Mouse (Mus musculus) layer of hippocampus, adult 2 months (tissue): ENCODE results near the gene Gabpa. TPM values are rescaled to one million over a fixed set of nuclear protein-coding genes. Genes with fewer than 3 reads are reported as not detected.

Source experiments
- DNase-seq, 2 experiments: peaks; one replicate each; pipeline ENCODE4 v3.0.0; 2022; ENCODE audit warnings: low spot score in 2 of 2
- H3K27ac ChIP-seq: fragments of 200-600 bp; 2 replicates; pipeline ENCODE4 v1.8.1; 2022
- H3K4me3 ChIP-seq: fragments of 200-600 bp; 2 replicates; pipeline ENCODE4 v1.8.1; 2022; ENCODE audit warnings: mild to moderate bottlenecking
- CTCF ChIP-seq: fragments of 200-600 bp; conservative IDR thresholded peaks from 2 replicates; pipeline ENCODE4 v1.8.1; 2022; ENCODE audit warnings: antibody characterized with exemption, mild to moderate bottlenecking, moderate library complexity
- total RNA-seq, 2 experiments: library from RNA; stranded (reverse); gene quantifications; 2 replicates each; pipeline ENCODE4 v1.2.3; 2021

Gabpa gene
- total RNA-seq, 2 experiments from 2014 or later: 26.1 to 33.3 TPM

DNA sequence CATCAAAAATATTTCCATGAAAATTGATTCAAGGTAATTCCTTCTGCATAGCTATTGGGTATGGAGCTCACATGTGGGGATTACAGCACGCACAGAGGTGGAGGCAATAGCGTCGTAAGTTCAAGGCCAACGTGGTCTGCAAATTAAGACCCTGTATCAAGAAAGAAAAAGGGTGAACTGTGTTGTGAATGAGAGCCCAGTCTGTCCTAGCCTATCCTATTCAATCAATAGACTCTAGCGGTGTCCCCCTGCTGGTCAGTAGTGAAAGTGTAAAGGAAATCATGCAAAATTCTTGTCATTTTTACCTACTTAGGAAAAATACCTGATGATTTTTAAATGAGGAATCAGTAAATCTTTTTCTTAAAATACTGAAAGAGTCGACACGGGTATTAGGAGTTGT is 17.3 kb upstream of the Gabpa start:
- DNase-seq: peak; percentile 34 to 35
- no peak overlapping the region for H3K4me3 ChIP-seq
- TF ChIP-seq CTCF: peak; percentile 92
- no peak overlapping the region for H3K27ac ChIP-seq

- peak; percentile 11; the same call in 1 of the 2 replicates for TF ChIP-seq CTCF
- peak overlapping the region; percentile 52; the same call in 1 of the 2 replicates for H3K27ac ChIP-seq
- DNase-seq: no peak
- H3K4me3 ChIP-seq: no peak overlapping the region
These were observed 9.7 kb upstream of the Gabpa start for GRCm38 (mm10) chr16:84825009-84825408.

- Histone ChIP-seq H3K4me3 (no peak overlapping the region), H3K27ac (no peak overlapping the region)
- DNase-seq: no peak
- no peak for TF ChIP-seq CTCF
These were observed 3.0 kb upstream of the Gabpa start for GRCm38 (mm10) chr16:84831696-84832095.

DNA sequence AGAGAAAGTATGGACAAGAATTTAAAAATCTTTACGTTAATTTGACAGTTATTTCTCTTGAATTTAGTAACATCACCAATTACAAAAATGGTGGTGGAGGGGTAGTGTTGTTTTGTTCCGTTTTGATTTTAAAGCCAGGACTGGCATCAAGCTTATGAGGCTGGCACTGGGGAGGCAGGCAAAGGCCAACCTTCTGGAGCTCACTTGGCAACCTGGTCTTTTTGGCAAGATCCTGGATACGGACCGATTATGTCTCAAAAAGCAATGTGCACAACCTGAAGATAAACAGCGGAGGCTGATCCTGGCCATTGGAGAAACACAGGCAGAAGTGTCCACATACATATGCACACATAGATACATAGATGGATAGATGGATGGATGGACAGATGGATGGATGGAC is 2.0 kb upstream of the Gabpa start:
- no peak for TF ChIP-seq CTCF
- peak overlapping the region; percentile 77 for H3K4me3 ChIP-seq
- DNase-seq: peak in 1 of 2 experiments; percentile 13
- H3K27ac ChIP-seq: no peak overlapping the region; the same call in 1 of the 2 replicates

- no peak for TF ChIP-seq CTCF
- no peak for DNase-seq
- Histone ChIP-seq H3K4me3 (peak overlapping the region; percentile 77), H3K27ac (peak overlapping the region; percentile 100)
These were observed 381 bp upstream of the Gabpa start for GRCm38 (mm10) chr16:84834344-84834743.

DNA sequence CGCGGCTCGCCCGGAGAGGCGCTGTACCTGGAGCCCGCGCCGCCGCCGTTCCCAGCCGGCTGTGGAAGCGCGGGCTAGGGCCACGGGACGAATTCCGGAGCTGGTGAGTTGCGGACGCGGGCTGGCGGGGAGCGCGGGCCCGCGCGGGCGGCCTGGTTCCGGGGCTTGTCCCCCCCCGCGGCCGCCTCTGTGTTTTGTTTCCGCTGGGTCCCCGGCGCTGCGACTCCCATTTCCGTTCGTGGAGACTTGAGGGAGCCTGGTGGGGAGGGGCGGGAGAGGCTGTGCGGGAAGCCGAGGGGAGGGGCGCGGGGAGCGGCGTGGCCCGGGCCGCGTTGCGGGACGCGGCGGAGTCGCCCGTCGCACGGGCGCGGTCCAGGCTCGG is 707 bp downstream of the Gabpa start, which contains the start of gene Atp5j:
Gene Atp5j (minus strand): TSS at position 185 of the 382 bp plus-strand sequence.
- DNase-seq: peak; percentile 81 to 85
- peak within 1 kb of the TSS; percentile 77 for H3K4me3 ChIP-seq
- H3K27ac ChIP-seq: peak within 1 kb of the TSS; percentile 100
- no peak for TF ChIP-seq CTCF

DNA sequence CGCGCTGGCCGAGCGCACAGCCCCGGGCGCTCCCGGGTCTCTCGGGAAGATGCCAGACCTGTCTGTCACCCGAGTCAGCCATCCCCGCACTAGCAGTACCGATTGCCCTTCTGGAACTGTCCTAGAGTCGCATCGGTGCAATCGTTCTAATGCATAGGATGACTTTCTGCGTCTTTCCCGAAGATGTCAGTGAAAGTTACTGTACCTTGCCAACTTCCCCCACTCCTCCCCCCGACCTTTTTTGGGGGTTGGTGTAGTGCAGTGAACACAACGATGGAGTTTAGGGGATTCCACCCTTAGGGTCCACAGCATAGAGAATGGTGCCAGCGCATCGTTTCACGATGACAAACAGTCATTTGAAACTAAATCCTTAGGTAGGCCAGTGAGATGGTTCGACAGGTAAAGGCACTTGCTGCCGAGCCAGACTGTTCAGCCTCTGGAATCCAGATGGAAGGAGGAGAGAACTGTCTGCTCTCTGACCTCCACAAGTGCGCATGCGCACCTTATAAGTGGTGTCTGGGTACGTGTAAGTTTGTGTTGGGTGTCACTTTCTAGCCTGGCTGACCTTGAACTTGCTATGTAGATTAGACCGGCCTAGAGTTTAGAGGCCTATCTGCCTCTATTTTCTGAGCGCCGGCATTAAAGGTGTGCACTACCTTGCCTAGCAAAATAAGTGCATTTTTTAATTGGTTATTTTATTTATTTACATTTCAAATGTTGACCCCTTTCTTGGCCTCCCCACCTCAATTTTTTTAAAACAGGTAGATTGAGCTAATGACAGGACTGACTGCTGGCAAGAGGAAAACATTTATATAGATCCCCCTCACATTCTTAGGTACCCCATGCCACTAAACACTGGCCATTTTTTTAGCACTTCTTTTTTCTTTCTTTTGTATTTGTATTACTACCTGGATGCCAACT is 1.4 kb downstream of the Gabpa start:
- Histone ChIP-seq H3K27ac (peak overlapping the region; percentile 100), H3K4me3 (peak overlapping the region; percentile 77)
- no peak for TF ChIP-seq CTCF
- DNase-seq: peak; percentile 26 to 39

GRCm38 (mm10) chr16:84838576-84838975 is 3.9 kb downstream of the Gabpa start:
- no peak for TF ChIP-seq CTCF
- Histone ChIP-seq H3K4me3 (no peak overlapping the region), H3K27ac (no peak overlapping the region)
- DNase-seq: no peak

DNA sequence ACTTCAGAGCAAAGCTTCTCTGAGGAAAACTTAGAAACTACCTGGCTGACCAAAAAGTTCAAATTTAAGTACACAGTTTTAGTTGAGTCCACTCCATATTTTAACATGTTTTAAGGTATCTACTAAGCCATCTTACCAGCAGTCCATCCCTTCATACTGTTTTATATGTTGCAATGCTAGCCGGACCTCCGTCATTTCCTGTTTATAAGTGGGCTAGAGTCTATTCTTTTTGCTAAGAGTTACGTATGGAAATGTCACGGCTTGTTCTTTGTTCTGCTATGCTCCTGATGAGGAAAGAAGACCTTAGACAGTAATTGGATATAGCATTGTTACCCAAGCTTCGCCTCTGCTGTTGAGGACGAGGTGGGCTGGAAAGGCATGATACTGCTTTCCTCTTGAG is 18.8 kb downstream of the Gabpa start:
- no peak for DNase-seq
- no peak overlapping the region for H3K27ac ChIP-seq
- TF ChIP-seq CTCF: no peak
- no peak overlapping the region for H3K4me3 ChIP-seq

- no peak overlapping the region for H3K4me3 ChIP-seq
- DNase-seq: no peak
- TF ChIP-seq CTCF: no peak
- H3K27ac ChIP-seq: no peak overlapping the region
These were observed 29.9 kb downstream of the Gabpa start for GRCm38 (mm10) chr16:84864656-84865055.

- no peak for DNase-seq
- TF ChIP-seq CTCF: no peak
- no peak overlapping the region for H3K27ac ChIP-seq
- no peak overlapping the region for H3K4me3 ChIP-seq
These were observed 39.1 kb downstream of the Gabpa start for GRCm38 (mm10) chr16:84873805-84874204.

DNA sequence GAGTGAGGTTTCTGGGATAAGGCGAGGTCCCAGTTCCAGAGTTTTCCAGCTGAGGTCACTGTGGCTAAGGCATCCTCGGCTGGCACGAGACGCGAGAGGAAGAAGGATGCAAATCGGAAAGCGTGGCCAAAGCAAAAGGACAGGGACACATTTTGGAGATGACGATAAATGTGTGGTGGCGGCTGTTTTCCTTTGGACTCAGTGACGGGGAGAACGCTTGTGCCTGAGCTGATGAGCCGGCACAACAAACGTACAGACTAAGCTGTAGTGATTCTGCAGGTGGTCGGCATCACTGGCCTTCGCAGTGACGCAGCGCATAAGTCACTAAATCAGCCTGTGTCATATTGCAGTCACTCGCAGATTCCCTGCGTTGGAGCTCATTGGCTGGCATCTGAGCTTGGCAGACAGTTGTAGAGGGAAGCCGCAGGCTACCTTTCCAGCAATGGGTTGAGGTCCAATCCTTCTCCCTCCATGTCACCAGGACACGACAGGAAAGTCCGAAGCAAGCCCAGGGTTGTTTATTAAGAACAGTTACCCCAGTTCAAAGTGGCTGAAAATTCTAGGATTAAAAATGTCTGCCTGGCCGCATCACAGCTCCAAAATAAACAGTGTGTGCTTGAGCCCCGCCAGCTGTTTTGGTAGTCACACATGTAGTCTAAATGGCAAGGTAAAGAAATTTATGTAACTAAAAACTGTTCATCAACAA is 40.4 kb downstream of the Gabpa start:
- DNase-seq: peak; percentile 17 to 35
- peak; percentile 53 for TF ChIP-seq CTCF
- H3K4me3 ChIP-seq: peak overlapping the region; percentile 26
- peak overlapping the region; percentile 72 for H3K27ac ChIP-seq

GRCm38 (mm10) chr16:84875718-84876035 is 41.0 kb downstream of the Gabpa start:
- Histone ChIP-seq H3K4me3 (peak overlapping the region; percentile 26; the same call in 1 of the 2 replicates), H3K27ac (peak overlapping the region; percentile 72)
- no peak for TF ChIP-seq CTCF
- peak in 1 of 2 experiments; percentile 38 for DNase-seq

DNA sequence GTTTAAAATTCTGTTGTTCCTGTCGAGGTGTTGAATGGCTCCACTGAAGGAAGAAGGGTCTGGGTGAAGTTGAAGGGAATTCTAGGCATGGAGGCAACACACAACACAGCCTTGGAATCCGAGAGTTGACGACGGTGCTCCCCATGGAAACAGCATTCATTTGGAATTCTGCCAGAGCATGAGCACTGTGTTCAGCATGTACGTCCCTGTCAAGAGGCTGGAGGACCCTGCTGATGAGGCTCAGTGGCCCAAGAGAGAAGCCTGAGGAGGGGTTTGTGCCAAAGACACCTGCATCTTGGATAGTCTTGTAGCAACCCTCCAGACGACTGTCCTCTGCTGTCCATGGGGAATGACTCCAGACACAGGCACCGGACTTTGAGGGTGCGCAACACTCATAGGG is 41.4 kb downstream of the Gabpa start:
- TF ChIP-seq CTCF: no peak
- DNase-seq: peak; percentile 10 to 32
- no peak overlapping the region for H3K27ac ChIP-seq
- H3K4me3 ChIP-seq: no peak overlapping the region
